Mouse (Mus musculus) bone marrow macrophage, adult 2 months (primary cell): ENCODE data around the gene Wnt11.

Source experiments
- CTCF ChIP-seq: IDR thresholded peaks from 2 replicates; pipeline ENCODE4 v1.5.1; 2012; ENCODE audit warnings: low read depth, mild to moderate bottlenecking, low read length, moderate library complexity
- POLR2A ChIP-seq: IDR thresholded peaks from 2 replicates; pipeline ENCODE4 v1.6.1; 2012; ENCODE audit warnings: mild to moderate bottlenecking, low read depth, low read length, borderline replicate concordance

- no peak for TF ChIP-seq POLR2A
- no peak for TF ChIP-seq CTCF
These were observed 6.0 kb upstream of the Wnt11 start for GRCm38 (mm10) chr7:98828876-98829275.
